Mouse (Mus musculus) frontal cortex, postnatal 25 days (tissue): ENCODE measurements at regions not wholly inside any gene's neighbourhood (a gene's known extent, or its start where the extent isn't known, plus 50 kb on each side); places are given as distances from the start of the nearest gene placed in this dataset.
A peak's percentile ranks its signal among the peaks of the same experiment; 100 is the strongest.
"Not testable (repeated sequence)": the region's sequence is repeated elsewhere in the genome, so short reads cannot be mapped to it uniquely, and the experiment has no call there.

ENCODE experiments used
- DNase-seq, 2 experiments: peaks; one replicate each; pipeline ENCODE4 v3.0.0; 2022; ENCODE audit warnings: low spot score in 2 of 2

DNA sequence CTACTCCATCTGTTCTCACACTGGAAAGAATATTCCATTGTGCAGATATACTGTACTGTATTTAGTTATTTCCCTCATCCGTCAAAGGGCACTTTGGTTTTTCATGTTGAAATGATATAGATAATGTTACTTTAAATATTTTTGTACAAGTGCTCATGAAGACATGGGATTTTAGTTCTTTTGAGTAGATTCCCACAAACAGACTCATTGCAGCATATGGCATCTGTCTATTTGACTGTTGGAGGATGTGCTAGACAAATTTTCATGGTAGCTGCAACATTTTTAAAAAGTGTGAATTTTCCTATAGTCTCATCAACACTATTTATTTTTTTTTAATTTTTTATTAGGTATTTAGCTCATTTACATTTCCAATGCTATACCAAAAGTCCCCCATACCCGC, 502.5 kb downstream of the Hdgfl1 start:
- no peak for DNase-seq

DNA sequence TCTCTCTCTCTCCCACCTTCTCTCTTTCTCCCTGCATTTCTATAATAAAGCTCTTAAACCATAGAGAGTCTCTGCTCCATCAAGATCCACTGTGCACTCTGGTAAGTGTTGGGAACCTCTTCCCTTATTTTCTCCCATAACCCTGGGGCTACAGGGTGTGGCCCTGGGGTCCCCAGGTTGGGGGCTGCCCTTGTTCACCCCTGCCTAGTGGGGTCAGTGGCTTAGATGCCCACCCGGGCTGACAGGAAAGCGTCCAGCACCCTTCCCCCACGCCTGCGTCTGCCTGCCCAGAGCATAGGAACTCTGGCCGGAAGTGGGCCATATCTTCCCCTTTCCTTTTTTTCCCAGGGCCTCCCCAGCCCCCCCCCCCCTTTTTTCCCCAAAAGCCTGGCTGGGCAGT, 534.0 kb downstream of the Hdgfl1 start:
- no peak for DNase-seq

DNA sequence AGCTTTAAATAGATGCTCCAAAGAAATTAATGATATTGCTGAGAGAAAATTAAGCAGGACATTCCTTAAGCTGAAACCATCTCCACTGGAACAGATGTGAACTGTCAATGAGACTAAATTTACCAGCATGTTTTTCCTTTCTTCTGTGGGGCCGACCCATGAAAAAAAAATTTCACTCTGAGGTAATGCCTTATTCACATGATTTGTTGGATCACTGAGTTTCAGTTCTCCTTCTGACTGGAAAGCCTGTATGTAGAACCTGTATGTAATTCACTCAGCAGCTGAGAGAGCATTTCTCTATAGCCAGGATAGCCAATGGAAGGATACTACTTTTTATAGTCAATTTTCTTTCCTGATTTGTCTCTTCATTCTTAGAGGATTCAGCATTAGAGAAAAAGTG, 535.3 kb downstream of the Hdgfl1 start:
- DNase-seq: no peak

DNA sequence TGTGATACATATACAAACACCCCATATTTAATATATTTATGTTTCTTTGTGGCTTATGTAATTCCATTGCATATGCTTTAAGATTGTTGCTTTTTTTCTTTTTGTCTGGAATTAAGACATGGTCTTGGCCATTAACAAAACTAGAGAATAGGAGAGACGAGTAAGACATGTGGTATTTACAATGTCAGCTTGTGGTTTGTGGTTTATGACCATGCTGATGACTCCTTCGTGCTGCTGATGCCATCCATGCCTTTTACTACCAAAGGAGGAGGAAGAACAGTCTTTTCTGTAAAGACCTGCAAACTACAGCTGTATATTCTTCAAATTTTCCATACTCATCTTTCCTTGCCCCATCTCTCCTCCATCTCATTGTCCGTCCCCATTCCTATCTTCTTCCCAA, 552.7 kb downstream of the Hdgfl1 start:
- no peak for DNase-seq

DNA sequence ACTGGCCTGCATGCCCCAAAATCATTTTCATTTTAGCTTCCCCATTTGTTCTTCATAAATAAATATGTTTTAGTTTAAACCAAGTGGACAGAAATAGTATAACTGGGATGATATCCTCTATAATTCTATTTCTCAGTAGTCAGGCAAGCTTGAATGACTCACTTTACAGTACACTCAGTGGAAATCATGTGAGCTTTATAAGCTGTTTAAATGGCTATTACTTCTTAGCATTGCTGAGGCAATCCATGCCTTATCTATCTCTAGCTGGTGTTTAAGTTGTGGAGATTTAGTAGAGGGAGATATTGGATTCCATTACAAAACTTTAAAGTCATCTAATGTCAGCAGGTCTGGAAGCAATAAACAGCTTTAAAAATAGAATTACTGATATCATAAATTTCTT, 553.4 kb downstream of the Hdgfl1 start:
- no peak for DNase-seq

DNA sequence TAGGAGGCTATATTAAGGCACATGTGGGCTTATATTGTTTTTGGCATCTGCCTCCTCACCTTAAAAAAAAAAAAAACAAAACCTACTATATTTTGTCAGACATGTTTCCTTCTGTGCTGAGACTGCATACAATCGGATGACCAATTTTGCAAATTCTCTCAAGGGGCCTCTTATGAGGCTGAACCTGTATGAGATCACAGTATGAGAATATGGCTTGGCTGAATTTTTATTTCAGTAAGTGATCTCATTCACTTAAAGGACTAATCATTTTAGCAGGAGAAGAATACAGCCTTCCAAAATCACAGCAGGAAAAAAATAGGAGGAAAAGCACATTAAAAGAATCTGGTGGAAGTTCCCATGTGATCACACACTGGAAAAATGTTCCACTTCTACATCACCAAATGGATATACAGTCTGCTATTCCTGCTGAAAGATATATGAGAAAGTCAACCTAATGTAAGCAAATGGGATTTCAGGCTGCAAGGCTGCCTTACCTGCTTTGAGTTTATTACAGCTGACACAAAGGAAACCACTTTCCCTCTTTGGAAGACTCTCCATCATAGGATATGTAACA, 564.3 kb downstream of the Hdgfl1 start:
- DNase-seq: no peak

DNA sequence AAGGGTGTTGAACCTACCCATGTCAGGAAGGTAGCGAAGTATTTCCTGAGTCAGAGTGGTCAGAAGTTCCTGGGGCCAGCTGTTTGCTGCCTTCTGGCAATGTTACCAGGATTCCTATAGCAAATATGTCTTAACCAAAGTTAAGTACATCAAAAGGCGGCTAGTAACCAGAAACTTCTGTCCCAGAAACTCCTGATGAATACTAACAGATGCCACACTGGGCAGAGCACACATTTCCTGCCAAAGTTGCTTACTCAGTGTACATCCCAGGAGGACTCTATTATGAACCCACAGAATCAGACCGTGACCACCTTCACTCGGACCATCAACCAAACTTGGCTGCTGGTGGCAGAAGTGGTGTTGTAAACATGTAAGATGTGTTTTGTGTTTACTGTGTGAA, 575.3 kb downstream of the Hdgfl1 start:
- no peak for DNase-seq

DNA sequence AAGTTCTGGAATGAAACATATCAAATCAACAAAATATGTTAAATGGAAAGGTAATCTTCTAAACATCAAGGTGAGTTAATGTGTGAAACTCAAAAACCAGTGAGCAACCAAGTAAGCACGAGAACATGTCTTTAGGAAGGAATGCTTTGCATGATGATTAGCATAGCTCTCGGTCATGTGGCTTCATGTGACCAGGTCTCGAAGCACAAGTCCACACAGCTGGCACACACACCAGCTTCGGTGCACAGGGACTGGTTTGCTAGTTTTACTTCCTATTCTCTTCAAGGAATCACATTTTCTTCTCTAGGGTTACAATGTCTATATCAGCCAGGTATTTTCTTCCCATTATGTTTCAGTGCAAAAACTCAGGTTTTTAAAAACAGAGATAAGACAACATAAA, 586.1 kb downstream of the Hdgfl1 start:
- no peak for DNase-seq

DNA sequence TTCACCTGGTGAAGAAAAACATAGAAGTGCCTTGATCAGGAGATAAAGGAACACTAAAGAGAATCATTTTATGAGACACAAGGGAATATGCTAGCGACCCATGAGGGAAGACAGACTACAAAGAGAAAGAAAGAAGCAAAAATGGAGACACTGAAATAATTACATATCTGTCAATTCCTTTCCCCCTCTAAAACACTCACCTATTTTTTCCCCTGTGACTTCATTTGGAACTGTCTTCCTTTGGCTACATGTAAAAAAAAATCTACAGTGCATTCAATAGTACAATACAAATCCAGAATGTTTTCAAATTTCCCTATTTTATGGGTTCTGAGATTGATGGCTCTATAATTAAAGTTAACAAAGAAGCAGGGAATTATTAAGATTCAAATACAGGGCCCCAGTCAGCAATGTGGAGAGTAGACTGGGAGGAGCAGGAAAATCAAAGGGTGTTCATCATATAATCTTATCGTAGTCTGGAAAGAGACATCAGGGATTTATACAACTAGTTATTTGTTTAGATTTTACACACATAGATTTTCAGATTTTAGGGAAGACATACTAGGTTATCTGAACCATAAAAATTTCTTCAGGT, 598.0 kb downstream of the Hdgfl1 start:
- DNase-seq: no peak

DNA sequence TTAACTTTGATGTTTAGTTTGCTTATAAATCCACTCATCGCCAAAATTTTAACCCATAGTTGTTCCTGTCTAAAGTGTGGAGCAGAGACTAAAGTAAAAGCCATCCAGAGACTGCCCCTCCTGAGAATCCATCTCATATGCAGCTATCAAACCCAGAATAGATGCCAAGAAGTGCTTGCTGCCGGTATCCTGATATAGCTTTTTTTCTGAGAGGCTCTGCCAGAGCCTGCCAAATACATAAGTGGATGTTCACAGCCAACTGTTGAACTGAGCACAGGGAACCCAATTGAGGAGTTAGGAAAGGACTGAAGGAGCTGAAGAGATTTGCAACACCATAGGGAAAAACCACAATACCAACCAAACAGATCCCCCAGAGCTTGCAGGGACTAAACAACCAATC, 600.3 kb downstream of the Hdgfl1 start:
- no peak for DNase-seq

DNA sequence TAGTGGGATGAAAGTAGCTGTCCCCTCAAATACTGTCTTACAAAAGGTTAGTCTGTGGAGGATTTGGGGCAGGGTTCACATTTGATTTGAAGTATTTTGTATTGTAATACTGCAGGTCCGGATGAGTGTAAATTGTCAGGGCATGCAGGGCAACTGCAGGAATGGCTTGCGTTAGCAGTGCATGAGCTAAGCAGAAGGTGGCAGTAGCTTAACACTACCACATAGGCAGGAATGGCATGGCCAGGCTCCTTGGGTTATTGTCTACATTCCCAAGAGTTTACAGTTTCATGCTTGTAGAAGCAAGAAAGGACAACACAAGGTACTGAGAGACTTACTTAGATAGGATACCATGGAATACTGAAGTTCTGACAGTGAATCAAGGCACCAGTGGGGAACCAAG, 611.3 kb downstream of the Hdgfl1 start:
- DNase-seq: no peak

DNA sequence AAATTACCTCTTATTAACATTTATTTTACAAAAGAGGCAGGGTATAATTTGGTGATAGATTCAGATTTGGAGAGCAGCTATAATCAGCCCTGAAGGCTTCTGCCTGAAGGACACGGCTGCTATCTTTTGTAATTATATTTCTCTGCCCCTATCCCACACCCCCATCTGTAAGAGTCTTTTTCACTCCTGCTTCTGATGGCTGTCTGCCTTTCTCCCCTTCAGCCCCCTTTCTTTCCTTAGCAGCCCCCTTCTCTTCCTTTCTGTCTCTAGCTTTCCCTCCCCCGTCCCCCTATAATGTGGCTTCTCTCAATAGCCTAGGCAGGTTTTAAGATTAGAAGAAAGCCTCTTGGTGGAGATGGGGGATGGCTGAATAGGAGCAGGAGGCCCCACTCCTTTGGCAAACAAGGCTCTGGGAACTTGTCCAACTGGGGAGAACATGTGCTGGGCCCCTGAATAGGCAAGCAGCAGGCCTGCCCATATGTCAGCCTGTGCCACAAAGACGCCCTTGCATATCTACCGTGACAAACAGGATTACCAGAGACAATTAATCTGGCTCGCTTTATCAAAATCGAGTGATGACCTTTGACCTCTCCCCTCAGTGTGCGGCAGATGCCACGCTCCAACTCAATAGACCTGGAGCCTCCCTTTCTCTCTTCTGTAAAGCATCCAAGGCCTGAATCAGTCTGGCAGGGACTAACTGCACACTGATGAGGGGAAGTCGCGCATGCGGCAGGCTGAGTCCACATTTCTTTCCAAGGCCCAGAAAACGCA, 615.1 kb downstream of the Hdgfl1 start:
- DNase-seq: peak; percentile 16 to 18

DNA sequence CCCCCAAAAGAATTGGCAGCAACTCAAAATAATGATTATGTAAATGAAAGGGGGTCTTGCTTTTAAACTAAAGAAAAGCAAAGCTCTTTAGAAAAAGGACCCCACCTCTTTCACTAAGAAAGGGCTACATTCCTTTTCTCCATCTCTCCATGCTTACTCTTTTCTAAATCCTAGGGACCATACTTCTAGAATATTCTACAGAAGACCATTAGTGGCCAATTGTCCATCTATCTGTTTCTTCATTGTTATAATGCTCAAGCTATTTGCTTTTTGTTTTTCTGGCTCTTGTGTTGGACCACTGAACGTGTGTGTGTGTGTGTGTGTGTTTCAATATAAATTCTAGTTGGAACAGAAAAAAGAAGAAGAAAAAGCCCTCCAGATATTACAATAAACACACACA, 615.7 kb downstream of the Hdgfl1 start:
- DNase-seq: no peak

DNA sequence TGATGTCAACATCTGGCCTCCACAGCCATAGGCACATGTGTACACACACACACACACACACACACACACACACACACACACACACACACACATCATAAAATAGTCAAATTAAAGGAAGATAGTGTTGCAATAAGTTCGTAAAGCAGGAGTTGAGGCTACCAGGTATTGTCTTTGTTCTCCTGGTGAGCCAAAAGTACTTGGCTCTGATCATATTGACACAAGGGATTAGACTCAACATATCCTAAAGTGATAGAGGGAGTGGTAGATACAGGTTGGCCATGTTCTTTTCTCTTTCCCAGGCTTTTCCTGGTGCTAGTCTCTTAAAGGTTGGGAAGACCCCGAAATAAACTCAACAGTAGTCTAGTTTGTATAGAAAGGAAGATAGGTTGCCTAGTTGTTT, 616.9 kb downstream of the Hdgfl1 start:
- no peak for DNase-seq

DNA sequence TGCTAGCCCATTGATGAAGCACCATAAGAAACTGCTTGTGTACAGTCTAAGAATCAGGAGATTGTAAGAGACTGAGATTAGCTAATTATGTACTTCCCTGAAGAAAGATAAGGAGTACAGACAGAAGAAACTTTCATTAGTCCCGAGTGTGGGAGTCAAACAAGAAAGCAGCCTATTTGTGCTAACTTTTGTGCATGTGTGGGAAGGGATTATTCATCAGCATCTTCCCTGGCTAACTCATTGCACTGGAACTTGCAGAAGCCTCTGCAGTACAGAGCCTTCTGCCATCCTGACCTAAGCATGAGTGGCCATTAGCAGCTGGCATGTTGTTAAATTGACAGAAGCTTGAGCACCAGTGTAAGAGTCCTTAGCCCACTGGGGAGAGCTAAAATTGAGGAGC, 619.5 kb downstream of the Hdgfl1 start:
- DNase-seq: no peak

DNA sequence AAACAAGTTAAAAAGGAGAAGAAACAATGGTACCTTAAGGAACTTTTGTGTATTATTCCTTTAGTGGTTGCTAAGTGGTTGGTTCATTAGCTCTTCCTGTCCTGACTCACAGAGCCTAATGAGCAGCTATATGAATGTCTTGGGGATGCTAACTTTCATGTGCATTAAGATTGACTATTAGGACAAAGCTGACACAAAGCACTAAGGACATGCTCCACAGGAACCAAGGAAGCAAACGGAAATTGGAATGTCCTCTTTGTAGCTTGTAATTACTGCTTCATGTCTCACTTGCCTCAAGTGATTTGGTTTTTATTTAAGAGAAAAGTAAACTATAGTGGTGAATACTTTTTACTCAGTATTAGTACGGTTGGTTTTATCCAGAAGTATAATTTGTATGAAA, 627.2 kb downstream of the Hdgfl1 start:
- DNase-seq: no peak

DNA sequence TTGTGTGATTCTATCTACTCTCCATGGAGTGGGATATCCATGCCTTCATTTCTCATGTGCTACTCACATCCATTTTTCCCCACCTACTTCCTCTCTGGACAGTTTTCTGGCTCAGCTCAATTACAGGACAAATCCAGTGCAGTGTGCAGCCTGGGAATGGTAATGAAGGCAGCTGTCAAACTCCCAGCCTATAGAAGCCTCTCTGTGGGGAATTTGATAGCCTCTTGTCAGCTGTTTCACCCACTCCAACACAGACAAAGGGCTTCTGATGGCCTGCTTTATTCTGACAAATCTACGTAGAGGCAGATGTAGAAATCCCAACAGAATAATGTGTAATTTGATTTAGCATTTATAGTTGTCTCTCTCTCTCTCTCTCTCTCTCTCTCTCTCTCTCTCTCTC, 650.6 kb downstream of the Hdgfl1 start:
- DNase-seq: no peak

DNA sequence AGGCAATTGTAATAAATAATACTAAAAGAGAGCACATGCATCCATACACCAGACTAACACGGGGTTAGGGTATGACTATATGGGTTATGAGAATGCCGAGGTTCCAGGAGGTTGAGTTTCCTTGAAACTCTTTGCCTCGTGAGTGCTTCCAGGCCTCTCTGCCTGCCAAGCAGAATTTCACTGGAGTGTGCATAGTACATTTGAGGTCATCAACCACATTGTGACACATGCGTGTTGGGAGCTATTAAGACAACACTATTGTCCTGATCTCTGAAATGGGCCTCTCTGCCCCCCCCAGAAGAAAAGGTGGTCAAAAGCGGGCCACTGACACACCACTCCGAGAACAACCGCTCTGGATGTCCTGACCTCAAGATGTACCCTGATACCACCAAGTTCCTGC, 655.8 kb downstream of the Hdgfl1 start:
- DNase-seq: no peak

DNA sequence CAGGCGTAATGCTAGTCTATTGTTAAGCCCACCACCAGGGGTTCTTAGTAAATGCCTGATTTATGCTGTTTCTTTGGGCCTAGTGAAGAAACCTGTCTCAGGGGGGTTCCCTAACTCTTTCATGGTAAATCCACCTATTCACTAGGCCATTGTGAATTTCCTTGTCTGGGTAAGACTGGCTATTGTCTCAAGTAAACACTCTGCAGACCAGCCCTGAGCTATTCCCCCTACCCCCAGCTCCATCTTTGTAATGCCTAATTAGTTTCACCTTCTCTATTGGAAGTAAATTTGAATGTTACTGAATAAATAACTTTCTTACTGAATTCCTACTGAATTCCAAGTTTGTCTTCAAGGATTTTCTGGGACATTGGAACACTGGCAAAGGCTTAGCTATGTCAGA, 656.2 kb downstream of the Hdgfl1 start:
- DNase-seq: not testable (repeated sequence)

DNA sequence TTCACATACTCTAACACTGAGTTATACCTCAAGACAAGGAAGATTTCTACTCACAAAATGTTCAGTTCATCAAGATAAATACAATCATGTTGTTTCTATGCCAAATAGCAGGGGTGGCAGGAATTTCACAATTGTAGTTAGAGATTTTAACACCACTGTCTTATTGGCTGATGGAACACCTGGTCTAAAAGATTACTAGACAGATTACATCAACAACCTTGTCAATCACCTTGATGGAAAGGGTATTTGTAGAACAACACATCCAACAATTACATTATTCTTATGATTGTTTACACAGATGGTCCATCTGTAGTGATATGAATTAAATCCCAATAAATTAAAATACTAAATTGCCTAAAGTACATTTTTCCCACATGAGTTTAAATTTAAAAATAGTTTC, 657.4 kb downstream of the Hdgfl1 start:
- DNase-seq: no peak

DNA sequence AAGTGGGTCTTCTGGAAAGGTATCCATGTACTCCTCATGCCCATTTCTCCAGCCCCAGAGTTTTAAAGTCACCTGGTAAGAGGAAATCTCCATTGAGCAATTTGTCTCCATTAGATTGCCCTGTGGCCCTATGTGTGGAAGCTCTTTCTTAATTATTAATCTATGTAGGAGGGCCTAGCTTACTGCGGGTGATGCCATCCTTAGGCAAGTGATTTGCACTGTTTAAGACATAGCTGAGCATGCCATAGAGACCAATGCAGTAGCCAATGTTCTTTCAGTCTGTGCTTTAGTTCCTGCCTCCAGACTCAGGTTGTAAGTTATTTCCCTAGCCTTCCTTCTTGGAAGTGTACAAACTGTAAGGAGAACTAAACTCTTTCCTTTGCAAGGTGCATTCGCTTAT, 661.0 kb downstream of the Hdgfl1 start:
- DNase-seq: no peak

DNA sequence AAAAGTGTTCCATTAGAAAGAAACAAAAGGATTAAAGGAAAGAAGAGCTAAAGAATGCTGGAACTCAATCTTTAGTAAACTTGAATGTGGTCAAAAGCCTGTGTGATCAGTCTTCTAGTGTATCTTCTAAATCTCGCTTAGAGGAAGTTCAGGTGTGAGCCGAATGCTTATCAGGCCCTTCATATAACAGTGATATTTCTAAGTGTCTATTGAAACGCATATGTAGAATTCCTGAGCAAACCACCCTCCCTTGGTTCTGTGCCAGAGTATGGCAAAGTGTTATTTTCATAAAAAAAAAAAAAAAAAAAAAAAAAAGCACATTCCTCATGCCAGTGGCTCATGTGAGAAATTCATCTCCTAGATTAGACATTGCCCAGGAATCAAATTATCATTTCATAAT, 681.2 kb downstream of the Hdgfl1 start:
- DNase-seq: no peak

DNA sequence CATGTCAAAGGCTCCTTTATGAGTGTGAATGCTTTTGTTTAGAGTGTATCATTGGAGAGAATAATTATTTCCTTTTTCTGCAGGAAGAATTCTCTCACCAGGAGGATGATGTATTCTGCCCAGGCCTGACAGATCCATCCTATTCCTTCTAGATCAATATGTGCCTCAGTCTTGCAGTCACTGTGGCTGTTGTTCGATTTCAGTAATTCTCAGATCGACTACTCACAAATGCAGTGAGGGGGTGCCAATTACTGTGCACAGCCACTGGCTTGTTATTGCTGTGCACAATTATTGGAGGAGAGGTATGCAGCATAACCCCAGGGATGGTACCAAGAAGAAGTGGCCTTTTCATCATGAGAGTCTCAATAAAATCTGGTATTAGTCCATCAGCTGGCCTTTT, 689.2 kb downstream of the Hdgfl1 start:
- no peak for DNase-seq

DNA sequence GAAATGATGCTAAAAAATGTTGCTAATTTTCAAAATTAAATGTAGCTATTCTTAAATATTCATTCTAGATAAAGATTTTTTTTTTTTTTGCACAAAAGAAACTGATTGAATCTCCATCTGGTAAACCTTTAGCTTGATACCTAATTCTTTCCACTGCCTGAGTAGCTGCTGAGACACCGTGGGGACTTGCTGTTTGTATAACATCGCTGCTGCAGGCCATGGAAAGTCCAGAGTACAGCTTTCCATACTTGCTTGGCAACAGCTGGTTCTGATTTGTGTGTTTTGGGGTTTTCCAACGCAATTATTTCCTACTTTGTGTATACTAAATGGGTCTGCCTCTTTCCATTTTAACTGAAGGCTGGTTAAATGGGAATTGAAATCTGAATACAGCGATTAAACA, 689.7 kb downstream of the Hdgfl1 start:
- no peak for DNase-seq
